Mouse (Mus musculus): ENCODE data around the gene Aen. TPM values are rescaled to one million over a fixed set of nuclear protein-coding genes. Genes with fewer than 3 reads are reported as not detected.

Gene Aen
- total and polyA plus RNA-seq, 3 experiments: 69.1 to 74.2 (median 72.9) TPM

DNA sequence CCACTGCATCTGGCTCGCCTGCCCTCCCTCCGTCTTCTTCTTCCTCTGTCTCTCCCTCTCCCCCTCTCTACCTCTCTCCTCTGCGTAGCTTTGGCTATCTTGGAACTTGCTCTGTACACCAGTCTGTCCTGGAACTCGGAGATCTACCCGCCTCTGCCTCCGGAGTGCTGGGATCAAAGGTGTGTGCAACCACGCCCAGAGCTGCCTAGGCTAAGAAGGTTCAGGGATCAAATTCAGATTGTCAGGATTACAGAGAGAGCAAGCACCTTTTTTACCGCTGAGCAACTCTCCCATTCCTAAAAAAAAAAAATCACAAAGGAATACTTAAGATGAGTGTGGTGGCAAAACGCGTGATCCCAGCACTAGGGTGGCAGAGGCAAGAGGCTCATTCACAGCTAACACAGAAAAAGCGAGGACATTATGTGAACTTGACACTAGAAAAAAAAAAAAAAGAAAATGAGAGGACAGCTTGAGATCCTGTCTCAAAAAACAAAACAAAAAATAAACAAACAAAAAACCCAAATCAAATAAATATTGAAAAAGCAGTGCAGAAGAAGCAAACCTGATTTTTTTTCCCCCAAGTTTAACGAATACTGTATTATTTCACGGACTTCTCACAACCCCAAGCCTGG, 517 bp upstream of the Aen start:
- in situ Hi-C loops (cut with MboI; ENCODE audit: low pct_ligation_motif_present, low pct_unique_long_range_greater_than_20kb, low sequenced_read_pairs) (no loop called here), dilution Hi-C loops (cut with MboI; ENCODE audit: extremely low pct_ligation_motif_present, extremely low pct_unique_long_range_greater_than_20kb, low sequenced_read_pairs) (no loop called here)
- TF ChIP-seq MXI1 (IDR thresholded peaks at IDR 0.05; ENCODE audit: low read depth, low read length) (no peak), UBTF (IDR thresholded peaks at IDR 0.05; ENCODE audit: low read depth, low read length) (no peak), CHD2 (IDR thresholded peaks at IDR 0.05; ENCODE audit: low read length) (no peak), NELFE (IDR thresholded peaks at IDR 0.05; ENCODE audit: low read depth, low read length) (no peak; the same call in 1 of the 2 replicates), E2F4 (IDR thresholded peaks at IDR 0.05; ENCODE audit: insufficient replicate concordance, low read depth, low read length) (no peak), KAT2A (IDR thresholded peaks at IDR 0.05; ENCODE audit: insufficient replicate concordance, low read length) (no peak), CHD1 (IDR thresholded peaks at IDR 0.05; ENCODE audit: low read depth, low read length) (no peak), MAFK (IDR thresholded peaks at IDR 0.05; ENCODE audit: insufficient replicate concordance, low read length) (0 out of 2 replicates have a peak, but pooled peaks have one; percentile 21), SIN3A (IDR thresholded peaks at IDR 0.05; ENCODE audit: low read length) (no peak), RCOR1 (conservative IDR thresholded peaks at IDR 0.05; ENCODE audit: low read depth, low read length) (no peak), BHLHE40 (IDR thresholded peaks at IDR 0.05; ENCODE audit: low read depth, low read length) (no peak), MEF2A (IDR thresholded peaks at IDR 0.05; ENCODE audit: borderline replicate concordance, low read depth, low read length) (no peak), ZMIZ1 (IDR thresholded peaks at IDR 0.05; ENCODE audit: low read depth, low read length) (no peak), MAZ (IDR thresholded peaks at IDR 0.05; ENCODE audit: low read depth, low read length) (0 out of 2 replicates have a peak, but pooled peaks have one; percentile 20), MYC (IDR thresholded peaks at IDR 0.05; ENCODE audit: low read depth, low read length) (no peak), POLR2A (IDR thresholded peaks at IDR 0.05; ENCODE audit: low read depth, low read length) (no peak), MAX (IDR thresholded peaks at IDR 0.05; ENCODE audit: low read length) (no peak), TBP (conservative IDR thresholded peaks at IDR 0.05; ENCODE audit: low read depth, low read length) (no peak), ELF1 (IDR thresholded peaks at IDR 0.05; ENCODE audit: low read depth, low read length) (no peak), USF1 (IDR thresholded peaks at IDR 0.05; ENCODE audit: low read depth, low read length) (no peak), SMC3 (IDR thresholded peaks at IDR 0.05; ENCODE audit: low read depth, low read length) (no peak), IRF4 (IDR thresholded peaks at IDR 0.05; ENCODE audit: low read depth, low read length) (no peak), JUND (conservative IDR thresholded peaks at IDR 0.05; ENCODE audit: low read depth, low read length) (0 out of 2 replicates have a peak, but pooled peaks have one; percentile 11), ZNF384 (IDR thresholded peaks at IDR 0.05; ENCODE audit: low read depth, low read length) (0 out of 2 replicates have a peak, but pooled peaks have one; percentile 34), ZKSCAN1 (IDR thresholded peaks at IDR 0.05; ENCODE audit: borderline replicate concordance, low read depth, low read length) (no peak), EP300 (IDR thresholded peaks at IDR 0.05; ENCODE audit: low read length) (no peak), TCF12 (IDR thresholded peaks at IDR 0.05; ENCODE audit: low read depth, low read length) (no peak), RAD21 (IDR thresholded peaks at IDR 0.05; ENCODE audit: low read depth, low read length) (no peak), GABPA (IDR thresholded peaks at IDR 0.05; ENCODE audit: insufficient replicate concordance, low read depth, low read length) (no peak), JUN (IDR thresholded peaks at IDR 0.05; ENCODE audit: insufficient read depth, low read depth, low read length) (no peak), NRF1 (IDR thresholded peaks at IDR 0.05; ENCODE audit: low read depth, low read length) (no peak), USF2 (conservative IDR thresholded peaks at IDR 0.05; ENCODE audit: low read depth, low read length) (no peak)
- H3K27ac ChIP-seq (ENCODE audit: insufficient read depth, low read depth): no peak overlapping the region
- no peak for DNase-seq (ENCODE audit: extremely low read depth)
- H3K79me2 ChIP-seq (replicated peaks; ENCODE audit: control insufficient read depth, extremely low read depth, insufficient read depth, poor library complexity, severe bottlenecking): peaks cover 31% of the 10 kb centered on the region
- peak overlapping the region; percentile 64 for H3K4me2 ChIP-seq (ENCODE audit: insufficient read depth, low read depth, poor library complexity, severe bottlenecking)
- H3K4me3 ChIP-seq (replicated peaks in 1 of 3; ENCODE audit: low read depth in 2 of 3, low read length in 2 of 3, poor library complexity in 1 of 3): peak overlapping the region in 2 of 3 experiments; percentile 38 to 96
- peaks cover 6 to 16% of the 10 kb centered on the region in 2 experiments for H3K36me3 ChIP-seq (replicated peaks in 1 of 2; ENCODE audit: control insufficient read depth in 1 of 2, insufficient read depth in 1 of 2, low read length in 1 of 2)
- peaks cover 15 to 25% of the 10 kb centered on the region in 2 experiments for H3K4me1 ChIP-seq (ENCODE audit: control insufficient read depth in 1 of 2, insufficient read depth in 2 of 2)
- peak overlapping the region; percentile 46; the same call in 1 of the 2 replicates for H3K9ac ChIP-seq (ENCODE audit: insufficient read depth, low read depth)
- H3K27me3 ChIP-seq (replicated peaks): peaks cover under 1% of the 10 kb centered on the region
- no peaks in the 10 kb centered on the region for H3K9me3 ChIP-seq (replicated peaks; ENCODE audit: low read length)

Data from CH12.LX (cell line).